Mouse (Mus musculus) heart, adult 2 months (tissue): ENCODE data around the gene Alpl.

ENCODE experiments used
- CTCF ChIP-seq: fragments of 200-600 bp; IDR thresholded peaks from 2 replicates; pipeline ENCODE4 v1.8.1; 2022; ENCODE audit warnings: antibody characterized with exemption, mild to moderate bottlenecking, moderate library complexity
- POLR2A ChIP-seq: fragments of 200-500 bp; IDR thresholded peaks from 2 replicates; pipeline ENCODE4 v1.6.1; 2011; ENCODE audit warnings: mild to moderate bottlenecking, low read depth, low read length, control low read depth; ENCODE audit not compliant: insufficient read depth

- no peak for TF ChIP-seq POLR2A
- TF ChIP-seq CTCF: no peak
These were observed 79.2 kb downstream of the Alpl start for GRCm38 (mm10) chr4:137717005-137717404.
